Mouse (Mus musculus) ovary, postnatal 10 days (tissue): Measurements from ENCODE around the gene Mlh3.

Experiments
- DNase-seq: peaks from one replicate; pipeline ENCODE4 v3.0.0; 2022; ENCODE audit warnings: low spot score

Mlh3 gene

GRCm38 (mm10) chr12:85186361-85186760 is 84.0 kb downstream of the Mlh3 start:
- DNase-seq: no peak

GRCm38 (mm10) chr12:85185810-85186209 is 84.6 kb downstream of the Mlh3 start:
- DNase-seq: no peak
